Mouse (Mus musculus): ENCODE results near the gene Slc24a3.

- no peak for TF ChIP-seq CTCF (IDR thresholded peaks at IDR 0.05; ENCODE audit: extremely low read depth, insufficient read depth, low read length)
- no peak for TF ChIP-seq POLR2A (IDR thresholded peaks at IDR 0.05; ENCODE audit: extremely low read depth, insufficient read depth, low read length)
Observed at GRCm38 (mm10) chr2:145419078-145419477, 251.5 kb downstream of the Slc24a3 start.
